Mouse (Mus musculus): ENCODE results near the gene Rps25. TPM values are rescaled to one million over a fixed set of nuclear protein-coding genes. Genes with fewer than 3 reads are reported as not detected.
"Not testable (repeated sequence)": the region's sequence is repeated elsewhere in the genome, so short reads cannot be mapped to it uniquely, and the experiment has no call there.

Gene Rps25
- total RNA-seq, 2 experiments from 2014 or later: 740 to 827 TPM

GRCm38 (mm10) chr9:44435747-44436146, 28.8 kb downstream of the Rps25 start:
- TF ChIP-seq CTCF (IDR thresholded peaks at IDR 0.05): no peak
- no peak overlapping the region for H3K27ac ChIP-seq
- intact Hi-C loops (cut with DNase I): no loop called here
- DNase-seq: no peak
- H3K4me3 ChIP-seq: no peak overlapping the region

DNA sequence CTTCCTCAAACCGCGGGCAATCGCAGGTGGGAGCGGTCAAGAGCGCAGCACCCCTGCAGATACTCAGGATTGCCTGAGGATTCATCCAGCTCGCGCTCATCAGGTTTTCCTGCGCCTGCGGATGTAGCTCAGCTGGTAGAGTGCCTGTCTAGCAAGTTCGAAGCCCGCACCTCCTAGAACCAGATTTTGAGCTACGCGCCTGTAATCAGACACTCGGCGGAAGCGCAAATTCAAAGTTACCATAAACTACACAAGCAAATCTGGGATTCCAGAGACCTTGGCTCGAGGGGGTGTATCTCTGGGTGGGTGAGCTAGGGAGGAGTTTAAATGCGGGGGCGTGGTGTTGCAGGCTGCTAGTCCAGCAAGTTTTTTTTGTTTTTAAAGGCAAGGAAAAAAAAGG, 34.0 kb downstream of the Rps25 start, which contains the start of gene Foxr1:
Gene Foxr1 (minus strand): TSS at position 176 of the 400 bp plus-strand sequence.
- H3K27ac ChIP-seq: no peak within 1 kb of the TSS
- H3K4me3 ChIP-seq: no peak within 1 kb of the TSS
- TF ChIP-seq CTCF (IDR thresholded peaks at IDR 0.05): no peak
- intact Hi-C loops (cut with DNase I): no loop called here
- DNase-seq: no peak

GRCm38 (mm10) chr9:44444402-44445025, 37.6 kb downstream of the Rps25 start:
- intact Hi-C loops (cut with DNase I); H3K27ac ChIP-seq; DNase-seq; H3K4me3 ChIP-seq: not testable (repeated sequence)

- intact Hi-C loops (cut with DNase I): no loop called here
- peak; percentile 59 for TF ChIP-seq CTCF (IDR thresholded peaks at IDR 0.05)
- H3K27ac ChIP-seq: no peak overlapping the region
- no peak overlapping the region for H3K4me3 ChIP-seq
- no peak for DNase-seq
Observed at GRCm38 (mm10) chr9:44450387-44450786, 43.4 kb downstream of the Rps25 start.

DNA sequence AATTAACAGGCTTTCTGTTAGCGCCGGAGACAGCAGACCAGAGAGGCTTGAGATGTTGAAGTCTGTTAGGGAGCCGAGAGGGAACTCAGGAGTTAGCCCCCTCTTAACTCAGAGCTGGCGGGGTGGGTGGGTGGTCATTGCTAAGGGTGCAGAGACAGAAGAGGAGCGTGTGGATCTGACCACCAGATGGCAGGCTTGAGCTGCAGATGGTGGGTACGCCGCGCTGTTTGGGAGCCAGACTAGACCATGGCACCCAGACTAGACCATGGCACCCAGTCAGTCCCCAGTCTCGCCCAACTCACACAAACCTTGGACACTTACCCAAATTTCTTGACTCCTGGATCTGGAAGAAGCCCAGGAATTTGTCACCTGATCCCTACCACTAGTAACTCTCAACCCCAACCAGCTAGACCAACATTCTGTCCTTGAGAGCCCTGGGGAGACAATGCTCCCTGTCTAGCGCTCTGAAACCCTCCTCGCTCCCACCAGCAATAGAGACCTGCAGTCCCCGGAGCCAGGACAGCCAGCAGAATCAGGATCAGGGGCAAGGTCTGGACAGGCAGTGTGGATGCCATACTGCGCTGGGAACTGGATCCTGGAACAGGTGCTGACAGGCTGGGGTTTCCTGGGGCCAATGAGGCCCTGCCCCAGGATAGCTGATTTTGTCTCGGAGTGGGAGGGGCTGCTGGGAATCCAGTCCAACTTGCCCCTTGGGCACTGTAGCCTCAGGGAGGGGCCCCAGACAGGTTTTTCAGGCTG, 47.4 kb downstream of the Rps25 start:
- peak; percentile 99 for TF ChIP-seq CTCF (IDR thresholded peaks at IDR 0.05)
- DNase-seq: peak; percentile 91
- intact Hi-C loops (cut with DNase I): loop anchor here (1.0 to 2.0 kb wide), 3 partner anchors 20 to 198 kb away; no protein-coding TSS in a partner anchor
- H3K27ac ChIP-seq: peak overlapping the region; percentile 74
- peak overlapping the region; percentile 39 for H3K4me3 ChIP-seq

GRCm38 (mm10) chr9:44454891-44455220, 47.9 kb downstream of the Rps25 start, which contains the start of gene Upk2:
TSS of gene Upk2 (minus strand) at chr9:44454976.
- intact Hi-C loops (cut with DNase I): loop anchor here (1.0 to 2.0 kb wide), 3 partner anchors 20 to 197 kb away; no protein-coding TSS in a partner anchor
- peak; percentile 47 for DNase-seq
- peak; percentile 57 for TF ChIP-seq CTCF (IDR thresholded peaks at IDR 0.05)
- Histone ChIP-seq H3K27ac (peak within 1 kb of the TSS; percentile 74), H3K4me3 (peak within 1 kb of the TSS; percentile 39)

GRCm38 (mm10) chr9:44457035-44457742, 50.2 kb downstream of the Rps25 start:
- intact Hi-C loops (cut with DNase I): no loop called here
- DNase-seq: no peak
- TF ChIP-seq CTCF (IDR thresholded peaks at IDR 0.05): no peak
- Histone ChIP-seq H3K27ac (no peak overlapping the region), H3K4me3 (no peak overlapping the region)

Small RNAs within 50 kb of the gene (microRNA-seq; reads per million reads assigned to microRNA genes)
- not detected for gene Mir7085

Other genes starting within 250 kb of the Rps25 start
- 10 to 100 TPM in 1 of 2 experiments, 1 to 10 TPM in 1; 7.5 to 13.4 TPM for gene Cbl, start 173.1 kb upstream of the Rps25 start, total RNA-seq (2021)
- not detected for gene Ccdc153, start 166.5 kb upstream of the Rps25 start, total RNA-seq (2021)
- 1 to 10 TPM in 1 of 2 experiments, under 1 TPM in 1; 0.97 to 1.6 TPM for gene Pdzd3, start 155.7 kb upstream of the Rps25 start, total RNA-seq (2021)
- 10 to 100 TPM; 19.2 to 20.8 TPM for gene Nlrx1, start 138.5 kb upstream of the Rps25 start, total RNA-seq (2021)
- under 1 TPM; 0.28 to 0.97 TPM for gene Abcg4, start 118.5 kb upstream of the Rps25 start, total RNA-seq (2021)
- 1 to 10 TPM; 6.3 to 6.8 TPM for gene Hinfp, start 101.5 kb upstream of the Rps25 start, total RNA-seq (2021)
- 10 to 100 TPM; 14.9 to 17.8 TPM for gene C2cd2l, start 86.9 kb upstream of the Rps25 start, total RNA-seq (2021)
- 10 to 100 TPM; 12.3 to 14.1 TPM for gene Dpagt1, start 81.1 kb upstream of the Rps25 start, total RNA-seq (2021)
- 1 to 10 TPM; 8.4 to 8.7 TPM for gene H2afx, start 72.4 kb upstream of the Rps25 start, total RNA-seq (2021)
- gene Hmbs, start 62.9 kb upstream of the Rps25 start, total RNA-seq (2021): 10 to 100 TPM; 21.9 to 29.1 TPM
- gene Vps11, start 45.5 kb upstream of the Rps25 start, total RNA-seq (2021): 10 to 100 TPM; 16.6 to 19.5 TPM
- gene Hyou1, start 27.6 kb upstream of the Rps25 start, total RNA-seq (2021): 10 to 100 TPM; 24.2 to 33.6 TPM
- 100 to 1,000 TPM in 1 of 2 experiments, 10 to 100 TPM in 1; 90.6 to 129 TPM for gene Slc37a4, start 10.3 kb upstream of the Rps25 start, total RNA-seq (2021)
- 10 to 100 TPM; 15.4 to 21.5 TPM for gene Trappc4, start 461 bp downstream of the Rps25 start, total RNA-seq (2021)
- gene Ccdc84, start 11.4 kb downstream of the Rps25 start, total RNA-seq (2021): 1 to 10 TPM; 5.0 to 5.7 TPM
- gene Foxr1, start 34.0 kb downstream of the Rps25 start, total RNA-seq (2021): not detected
- gene Upk2, start 47.8 kb downstream of the Rps25 start, total RNA-seq (2021): under 1 TPM; 0.22 to 0.23 TPM
- gene Bcl9l, start 75.7 kb downstream of the Rps25 start, total RNA-seq (2021): 10 to 100 TPM; 38.3 to 43.6 TPM
- not detected for gene Cxcr5, start 154.7 kb downstream of the Rps25 start, total RNA-seq (2021)
- 10 to 100 TPM; 68.8 to 74.4 TPM for gene Ddx6, start 197.8 kb downstream of the Rps25 start, total RNA-seq (2021)

Data from gastrocnemius, adult 2 months (tissue).